Mouse (Mus musculus) heart, postnatal 0 days (tissue): ENCODE measurements at regions not wholly inside any gene's neighbourhood (a gene's known extent, or its start where the extent isn't known, plus 50 kb on each side); places are given as distances from the start of the nearest gene placed in this dataset.

Source experiments
- CTCF ChIP-seq: IDR thresholded peaks from 2 replicates; pipeline ENCODE4 v1.5.1; 2016; ENCODE audit warnings: antibody characterized with exemption, control low read depth, low read depth
- EP300 ChIP-seq: IDR thresholded peaks from 2 replicates; pipeline ENCODE4 v1.6.1; 2016; ENCODE audit warnings: antibody characterized with exemption, low read depth

- no peak for TF ChIP-seq CTCF
- no peak for TF ChIP-seq EP300
Observed at GRCm38 (mm10) chr13:69932695-69933550, 130.7 kb downstream of the Med10 start.
